Mouse (Mus musculus) midbrain, embryonic 12.5 days (tissue): ENCODE data around the gene Ofcc1. TPM values are rescaled to one million over a fixed set of nuclear protein-coding genes. Genes with fewer than 3 reads are reported as not detected.

Experiments
- ATAC-seq: fragments of 200-750 bp; cut with Nextera tagmentation; 2 replicates; pipeline ENCODE4 v1.8.0; 2017; ENCODE audit warnings: low read depth, moderate TSS enrichment, moderate library complexity; ENCODE audit not compliant: low FRiP score
- H3K27ac ChIP-seq: fragments of 300-500 bp; sonication (generic); replicated peaks from 2 replicates; pipeline ENCODE4 v1.5.1; 2016; ENCODE audit warnings: mild to moderate bottlenecking
- H3K27me3 ChIP-seq: fragments of 300-500 bp; sonication (generic); 2 replicates; pipeline ENCODE4 v1.6.1; 2016; ENCODE audit warnings: mild to moderate bottlenecking
- H3K36me3 ChIP-seq: fragments of 300-500 bp; sonication (generic); 2 replicates; pipeline ENCODE4 v1.6.1; 2016
- H3K4me1 ChIP-seq: fragments of 300-500 bp; sonication (generic); 2 replicates; pipeline ENCODE4 v1.6.1; 2016
- H3K4me2 ChIP-seq: fragments of 300-500 bp; sonication (generic); replicated peaks from 2 replicates; pipeline ENCODE4 v1.6.1; 2016; ENCODE audit warnings: mild to moderate bottlenecking, moderate library complexity
- H3K4me3 ChIP-seq: fragments of 300-500 bp; sonication (generic); 2 replicates; pipeline ENCODE4 v1.5.1; 2016; ENCODE audit warnings: mild to moderate bottlenecking
- H3K9ac ChIP-seq: fragments of 300-500 bp; sonication (generic); replicated peaks from 2 replicates; pipeline ENCODE4 v1.6.1; 2016; ENCODE audit warnings: mild to moderate bottlenecking, moderate library complexity
- H3K9me3 ChIP-seq: fragments of 300-500 bp; sonication (generic); 2 replicates; pipeline ENCODE4 v1.6.1; 2016; ENCODE audit warnings: mild to moderate bottlenecking
- WGBS: fragments of 180-500 bp; shearing (Covaris S2); methylation state at CpG from one replicate; pipeline ENCODE4 v1.1.7; 2016; 5-methylcytosine and 5-hydroxymethylcytosine counted together
- polyA plus RNA-seq: library from polyadenylated mRNA; unstranded; fragments of >200 nt; fragmentation: Nextera tagmentation; extraction: Ambion mirVana; gene quantifications from 2 replicates; pipeline ENCODE4 v1.2.1, GENCODE M21; 2016

Gene Ofcc1
- polyA plus RNA-seq, 1 experiment from 2014 or later = not detected

GRCm38 (mm10) chr13:40208314-40208713 is 152.9 kb downstream of the Ofcc1 start:
- no peak for ATAC-seq

GRCm38 (mm10) chr13:40181786-40182185 is 179.5 kb downstream of the Ofcc1 start:
- 89% methylated on average over 3 of the region's 3 CpGs for WGBS
- Histone ChIP-seq H3K36me3 (no peaks in the 10 kb centered on the region), H3K9me3 (no peaks in the 10 kb centered on the region)

More at GRCm38 (mm10) chr13:40208314-40208713, 152.9 kb downstream of the Ofcc1 start:
- Histone ChIP-seq H3K4me2 (no peak overlapping the region), H3K9ac (no peak overlapping the region), H3K4me1 (no peaks in the 10 kb centered on the region), H3K27ac (no peak overlapping the region), H3K36me3 (no peaks in the 10 kb centered on the region), H3K4me3 (no peak overlapping the region), H3K27me3 (no peaks in the 10 kb centered on the region), H3K9me3 (no peaks in the 10 kb centered on the region)
- 85% methylated on average over 9 of the region's 9 CpGs for WGBS

DNA sequence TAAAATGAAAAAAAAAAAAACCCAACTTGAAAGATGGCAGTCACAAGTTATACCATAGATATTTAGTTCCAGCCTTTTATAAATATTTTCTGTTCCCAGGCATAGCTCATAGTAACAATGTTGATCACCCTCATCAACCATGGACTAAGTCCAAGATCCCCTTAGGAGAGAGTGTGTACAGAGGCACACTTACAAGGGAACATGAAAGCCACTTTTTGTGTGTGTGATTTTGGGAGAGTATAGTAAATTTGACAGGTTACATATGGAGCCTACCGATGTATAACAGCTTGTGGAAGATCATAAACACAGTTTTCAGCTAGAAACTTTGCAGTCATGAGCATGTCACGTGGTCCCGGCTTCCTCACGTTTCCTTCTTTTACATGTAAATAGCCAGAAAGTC is 189.5 kb downstream of the Ofcc1 start:
- H3K4me1 ChIP-seq = no peaks in the 10 kb centered on the region
- no peaks in the 10 kb centered on the region for H3K9me3 ChIP-seq
- 91% methylated on average over 4 of the region's 4 CpGs for WGBS
- H3K36me3 ChIP-seq = no peaks in the 10 kb centered on the region
- no peaks in the 10 kb centered on the region for H3K27me3 ChIP-seq
- no peak overlapping the region for H3K9ac ChIP-seq
- no peak for ATAC-seq
- no peak overlapping the region for H3K27ac ChIP-seq
- no peak overlapping the region for H3K4me2 ChIP-seq
- H3K4me3 ChIP-seq = no peak overlapping the region

More at GRCm38 (mm10) chr13:40181786-40182185, 179.5 kb downstream of the Ofcc1 start:
- no peak overlapping the region for H3K4me3 ChIP-seq
- no peak overlapping the region for H3K27ac ChIP-seq
- no peak overlapping the region for H3K4me2 ChIP-seq
- no peaks in the 10 kb centered on the region for H3K4me1 ChIP-seq
- H3K9ac ChIP-seq = no peak overlapping the region
- no peaks in the 10 kb centered on the region for H3K27me3 ChIP-seq
- no peak for ATAC-seq

DNA sequence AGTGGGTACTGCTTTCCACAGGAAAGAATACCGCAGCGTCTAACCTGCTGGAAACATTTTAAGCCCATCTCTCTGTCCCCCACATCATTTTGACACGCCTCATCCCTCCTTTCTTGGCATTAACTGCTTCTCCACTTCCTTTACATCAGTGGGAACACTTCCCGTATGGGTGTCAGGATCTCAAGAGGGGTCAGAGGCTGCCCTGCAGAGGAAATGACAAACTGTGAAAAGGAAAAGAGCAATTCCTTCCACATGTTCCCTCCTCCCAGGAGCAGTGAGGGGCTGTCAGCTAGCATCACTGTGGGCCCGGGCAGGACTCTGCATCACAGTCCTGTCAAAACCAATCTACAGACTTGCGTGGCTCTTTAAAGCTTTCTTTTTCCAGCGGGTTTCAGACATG is 193.4 kb downstream of the Ofcc1 start:
- H3K4me3 ChIP-seq = no peak overlapping the region
- no peaks in the 10 kb centered on the region for H3K4me1 ChIP-seq
- no peak overlapping the region for H3K9ac ChIP-seq
- 75% methylated on average over 7 of the region's 7 CpGs for WGBS
- no peak for ATAC-seq
- H3K36me3 ChIP-seq = no peaks in the 10 kb centered on the region
- no peak overlapping the region for H3K4me2 ChIP-seq
- H3K27me3 ChIP-seq = no peaks in the 10 kb centered on the region
- H3K27ac ChIP-seq = no peak overlapping the region
- no peaks in the 10 kb centered on the region for H3K9me3 ChIP-seq

GRCm38 (mm10) chr13:40155466-40155865 is 205.8 kb downstream of the Ofcc1 start:
- H3K4me2 ChIP-seq = no peak overlapping the region
- no peak overlapping the region for H3K27ac ChIP-seq
- H3K27me3 ChIP-seq = no peaks in the 10 kb centered on the region
- no peaks in the 10 kb centered on the region for H3K9me3 ChIP-seq
- H3K9ac ChIP-seq = no peak overlapping the region
- no peaks in the 10 kb centered on the region for H3K36me3 ChIP-seq
- ATAC-seq = no peak
- H3K4me1 ChIP-seq = peaks cover 3% of the 10 kb centered on the region; the same call in 1 of the 2 replicates
- 45% methylated on average over 3 of the region's 3 CpGs for WGBS
- no peak overlapping the region for H3K4me3 ChIP-seq

GRCm38 (mm10) chr13:40139906-40140305 is 221.3 kb downstream of the Ofcc1 start:
- H3K4me2 ChIP-seq = no peak overlapping the region
- H3K9me3 ChIP-seq = no peaks in the 10 kb centered on the region
- no peak overlapping the region for H3K9ac ChIP-seq
- H3K4me3 ChIP-seq = no peak overlapping the region
- 83% methylated on average over 4 of the region's 4 CpGs for WGBS
- H3K4me1 ChIP-seq = no peaks in the 10 kb centered on the region
- ATAC-seq = no peak
- no peaks in the 10 kb centered on the region for H3K36me3 ChIP-seq
- H3K27me3 ChIP-seq = no peaks in the 10 kb centered on the region
- H3K27ac ChIP-seq = no peak overlapping the region

GRCm38 (mm10) chr13:40136096-40136495 is 225.2 kb downstream of the Ofcc1 start:
- H3K9me3 ChIP-seq = no peaks in the 10 kb centered on the region
- H3K9ac ChIP-seq = no peak overlapping the region
- WGBS = 17% methylated on average over 3 of the region's 3 CpGs
- H3K4me3 ChIP-seq = no peak overlapping the region
- no peaks in the 10 kb centered on the region for H3K4me1 ChIP-seq
- H3K36me3 ChIP-seq = no peaks in the 10 kb centered on the region
- H3K27ac ChIP-seq = no peak overlapping the region
- ATAC-seq = no peak
- no peaks in the 10 kb centered on the region for H3K27me3 ChIP-seq
- H3K4me2 ChIP-seq = no peak overlapping the region

GRCm38 (mm10) chr13:40135670-40136069 is 225.6 kb downstream of the Ofcc1 start:
- Histone ChIP-seq H3K27me3 (no peaks in the 10 kb centered on the region), H3K9ac (no peak overlapping the region), H3K4me2 (no peak overlapping the region), H3K36me3 (no peaks in the 10 kb centered on the region), H3K9me3 (no peaks in the 10 kb centered on the region), H3K4me1 (no peaks in the 10 kb centered on the region), H3K4me3 (no peak overlapping the region), H3K27ac (no peak overlapping the region)
- no peak for ATAC-seq
- 82% methylated on average over 12 of the region's 12 CpGs for WGBS

GRCm38 (mm10) chr13:40123868-40124267 is 237.4 kb downstream of the Ofcc1 start:
- H3K27ac ChIP-seq = no peak overlapping the region
- no peak overlapping the region for H3K4me3 ChIP-seq
- H3K4me1 ChIP-seq = no peaks in the 10 kb centered on the region
- H3K9me3 ChIP-seq = no peaks in the 10 kb centered on the region
- H3K9ac ChIP-seq = no peak overlapping the region
- no peaks in the 10 kb centered on the region for H3K27me3 ChIP-seq
- ATAC-seq = no peak
- H3K4me2 ChIP-seq = no peak overlapping the region
- WGBS = 86% methylated on average over 2 of the region's 2 CpGs
- no peaks in the 10 kb centered on the region for H3K36me3 ChIP-seq

DNA sequence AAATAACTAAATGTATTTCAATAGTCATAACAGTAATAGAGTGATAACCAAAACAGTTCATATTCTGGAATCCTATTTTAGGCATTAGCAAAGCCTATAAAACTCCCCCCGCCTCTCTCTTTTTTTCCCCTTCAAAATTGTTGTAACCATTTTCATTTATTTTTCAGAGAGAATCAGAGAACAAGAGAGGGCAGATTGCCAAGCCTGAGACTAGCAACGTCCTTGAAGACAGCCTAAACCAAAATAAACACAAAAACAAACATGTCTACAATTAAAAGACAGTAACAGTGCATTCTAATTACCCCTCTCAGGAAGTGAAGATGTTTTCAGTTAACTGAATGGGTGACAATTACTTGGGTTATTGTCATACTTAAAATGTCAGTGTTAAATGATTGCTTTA is 248.9 kb downstream of the Ofcc1 start:
- H3K4me3 ChIP-seq = no peak overlapping the region
- H3K4me1 ChIP-seq = no peaks in the 10 kb centered on the region
- H3K27me3 ChIP-seq = no peaks in the 10 kb centered on the region
- no peak for ATAC-seq
- no peak overlapping the region for H3K27ac ChIP-seq
- no peak overlapping the region for H3K9ac ChIP-seq
- no peaks in the 10 kb centered on the region for H3K9me3 ChIP-seq
- no peaks in the 10 kb centered on the region for H3K36me3 ChIP-seq
- 66% methylated on average over 2 of the region's 2 CpGs for WGBS
- H3K4me2 ChIP-seq = no peak overlapping the region

- WGBS = 92% methylated on average over 4 of the region's 4 CpGs
- H3K4me3 ChIP-seq = no peak overlapping the region
- ATAC-seq = no peak
Measured at GRCm38 (mm10) chr13:40076236-40076635, 285.0 kb downstream of the Ofcc1 start.

GRCm38 (mm10) chr13:40074850-40075416 is 286.3 kb downstream of the Ofcc1 start:
- Histone ChIP-seq H3K36me3 (no peaks in the 10 kb centered on the region), H3K9ac (no peak overlapping the region), H3K27ac (no peak overlapping the region), H3K27me3 (no peaks in the 10 kb centered on the region), H3K9me3 (no peaks in the 10 kb centered on the region), H3K4me1 (no peaks in the 10 kb centered on the region), H3K4me2 (no peak overlapping the region), H3K4me3 (no peak overlapping the region)
- ATAC-seq = no peak
- 52% methylated on average over 3 of the region's 3 CpGs for WGBS

More at GRCm38 (mm10) chr13:40076236-40076635, 285.0 kb downstream of the Ofcc1 start:
- Histone ChIP-seq H3K36me3 (no peaks in the 10 kb centered on the region), H3K27me3 (no peaks in the 10 kb centered on the region), H3K4me1 (no peaks in the 10 kb centered on the region), H3K4me2 (no peak overlapping the region), H3K27ac (no peak overlapping the region), H3K9ac (no peak overlapping the region), H3K9me3 (no peaks in the 10 kb centered on the region)

GRCm38 (mm10) chr13:40070004-40070403 is 291.2 kb downstream of the Ofcc1 start:
- H3K4me2 ChIP-seq = no peak overlapping the region
- H3K4me3 ChIP-seq = no peak overlapping the region
- no peaks in the 10 kb centered on the region for H3K27me3 ChIP-seq
- H3K4me1 ChIP-seq = no peaks in the 10 kb centered on the region
- H3K9me3 ChIP-seq = no peaks in the 10 kb centered on the region
- no peak overlapping the region for H3K9ac ChIP-seq
- H3K27ac ChIP-seq = no peak overlapping the region
- WGBS = 90% methylated on average over 1 of the region's 1 CpGs
- no peaks in the 10 kb centered on the region for H3K36me3 ChIP-seq
- no peak for ATAC-seq
